Mouse (Mus musculus): ENCODE measurements around the gene Rasd1.
A peak's percentile ranks its signal among the peaks of the same experiment; 100 is the strongest.

Gene Rasd1

DNA sequence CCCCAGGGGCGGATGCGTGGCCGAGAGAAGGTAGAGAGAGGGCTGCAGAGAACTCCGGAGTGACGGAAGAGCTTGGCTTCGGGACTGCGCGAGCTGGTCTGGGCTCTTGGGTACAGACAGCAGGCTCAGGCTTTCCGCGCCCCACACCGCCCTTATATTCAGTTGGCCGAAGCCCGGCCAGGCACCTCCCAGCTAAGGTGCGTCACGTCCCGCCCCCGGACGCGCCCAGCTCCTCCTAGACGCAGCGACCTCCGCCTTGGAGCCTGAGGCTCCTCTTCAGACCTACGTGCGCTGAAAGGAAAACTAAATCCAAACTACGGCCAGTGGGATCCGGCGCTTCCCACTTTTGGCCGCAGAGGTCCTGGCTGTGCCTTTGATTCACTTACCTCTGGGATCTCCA lies at the start of gene Rasd1:
Rasd1 (minus strand) TSS at position 127 of the 400 bp plus-strand sequence.
- peak; percentile 87 for DNase-seq (ENCODE audit: low read depth, low spot score)

DNA sequence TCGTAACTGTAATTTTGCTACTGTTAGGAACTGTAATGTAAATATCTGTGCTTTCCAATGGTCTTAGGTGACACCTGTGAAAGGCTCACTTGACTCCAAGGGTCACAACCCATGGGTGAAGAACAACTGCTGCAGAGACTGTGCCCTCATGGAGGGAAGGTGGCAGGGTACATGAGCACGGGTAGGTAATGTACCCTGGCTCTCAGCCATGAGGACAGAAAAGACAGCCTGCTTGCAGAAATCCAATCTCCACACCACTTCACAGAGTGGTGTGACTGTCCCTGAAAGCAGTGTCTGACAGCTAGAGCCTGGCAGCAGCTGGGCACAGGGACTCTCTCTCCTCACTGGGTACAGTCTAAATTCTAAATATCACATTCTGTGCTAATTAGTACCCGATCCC lies 46.8 kb upstream of the Rasd1 start:
- no peak for DNase-seq (ENCODE audit: low read depth, low spot score)

DNA sequence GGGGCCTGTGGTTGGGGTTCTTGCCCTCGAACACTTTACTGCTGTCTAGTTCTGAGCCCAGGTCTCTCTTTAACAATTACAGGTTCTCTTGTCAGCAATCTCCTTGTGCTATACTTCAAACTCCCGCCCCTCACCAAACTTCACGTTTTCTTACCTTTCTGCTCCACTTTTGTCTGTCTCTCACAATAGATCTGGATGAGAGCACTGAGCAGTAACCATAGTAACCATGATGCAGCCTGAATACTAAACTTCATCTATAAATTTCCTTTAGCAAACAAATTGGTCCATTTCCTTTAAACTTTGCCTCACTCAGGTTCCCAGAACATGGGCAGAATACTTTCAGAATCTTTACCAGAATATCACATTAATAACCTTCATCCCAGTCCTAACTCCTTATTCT lies 44.7 kb upstream of the Rasd1 start:
- DNase-seq (ENCODE audit: low read depth, low spot score): no peak

DNA sequence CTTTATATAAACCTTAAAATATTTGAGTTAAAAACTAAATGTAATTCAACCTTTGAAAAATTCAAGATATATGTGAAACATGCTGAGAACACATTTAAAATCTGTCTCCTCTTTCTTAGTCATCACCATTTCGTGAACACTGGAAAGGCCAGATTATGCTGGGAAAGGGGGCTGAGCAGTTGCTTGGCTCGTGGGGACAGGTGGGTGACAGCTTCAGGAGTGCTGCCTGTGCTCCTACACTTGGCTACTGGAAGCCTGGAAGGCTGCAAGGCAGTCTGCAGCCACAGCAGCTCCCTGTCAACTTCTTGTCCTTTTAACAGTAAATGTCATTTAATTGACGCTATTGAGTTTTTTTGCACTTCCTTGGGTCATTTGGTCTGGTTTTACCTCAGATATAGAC lies 41.1 kb upstream of the Rasd1 start:
- no peak for DNase-seq (ENCODE audit: low read depth, low spot score)

DNA sequence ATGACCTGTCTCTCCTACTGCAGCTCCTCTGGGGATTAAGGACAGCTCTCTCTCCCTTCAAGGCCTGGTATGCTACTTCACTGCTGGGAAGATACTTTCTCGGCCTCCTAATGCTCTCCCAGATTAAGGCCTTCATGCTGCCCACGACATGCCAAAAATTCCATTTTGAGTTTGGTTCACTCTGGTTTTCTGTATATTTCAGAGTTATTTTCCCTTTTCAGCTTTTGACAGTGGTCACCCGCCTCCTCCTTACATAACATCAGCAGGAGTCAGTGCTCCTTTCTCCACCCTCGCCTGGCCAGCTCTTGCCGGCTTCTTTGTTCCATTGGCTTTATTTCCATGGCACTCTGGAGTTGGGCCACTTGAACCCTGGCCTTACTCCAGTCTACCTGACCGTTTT lies 40.0 kb upstream of the Rasd1 start:
- no peak for DNase-seq (ENCODE audit: low read depth, low spot score)

DNA sequence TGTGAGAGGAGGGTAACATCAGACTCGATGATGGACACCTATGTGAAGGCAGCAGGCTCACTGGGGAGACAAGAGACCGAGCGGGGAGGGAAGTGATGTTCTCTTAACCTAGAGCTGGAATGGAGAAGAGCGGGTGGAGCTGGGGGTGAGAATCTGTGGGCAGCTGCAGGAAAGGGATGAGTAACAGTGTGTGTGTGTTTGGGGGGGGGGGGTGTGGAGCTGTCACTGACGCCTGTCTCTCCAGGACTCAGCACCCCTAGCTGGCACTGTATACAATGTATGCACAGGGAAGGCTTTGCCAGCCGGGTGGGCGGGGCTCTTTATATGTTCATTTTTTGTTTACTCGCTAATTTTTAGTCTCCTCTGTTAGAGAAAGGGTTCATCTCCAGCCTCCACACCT lies 39.1 kb upstream of the Rasd1 start:
- DNase-seq (ENCODE audit: low read depth, low spot score): no peak

DNA sequence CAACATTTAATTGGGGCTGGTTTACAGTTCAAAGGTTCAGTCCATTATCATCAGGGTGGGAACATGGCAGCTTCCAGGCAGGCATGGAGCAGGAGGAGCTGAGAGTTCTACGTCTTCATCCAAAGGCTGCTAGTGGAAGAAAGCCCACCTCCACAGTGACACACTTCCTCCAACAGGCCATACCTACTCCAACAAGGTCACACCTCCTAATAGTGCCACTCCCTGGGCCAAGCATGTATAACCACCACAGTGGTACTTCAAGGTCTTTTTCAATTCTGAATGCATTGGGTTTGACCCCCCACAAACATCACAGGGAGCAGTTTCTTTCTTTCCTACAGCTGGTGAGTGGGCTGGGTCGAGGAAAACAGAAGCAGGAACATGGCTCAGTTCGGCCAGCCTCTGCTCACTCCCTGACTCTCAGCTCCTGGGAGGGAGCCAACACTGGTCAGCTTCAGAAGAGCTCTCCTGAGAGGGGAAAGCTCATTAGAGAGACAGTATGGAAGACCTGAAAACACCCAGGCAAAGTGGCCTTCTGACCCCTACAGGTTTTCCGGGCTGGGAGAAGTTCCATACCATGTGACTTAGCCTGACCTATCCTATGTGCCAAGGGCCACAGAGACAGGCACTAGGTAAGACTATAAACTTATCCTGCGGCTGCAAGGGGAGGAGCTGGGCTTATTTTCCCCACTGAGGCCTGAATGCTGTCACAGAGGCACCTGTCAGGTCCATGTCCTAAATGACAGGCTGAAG lies 36.7 kb upstream of the Rasd1 start:
- no peak for DNase-seq (ENCODE audit: low read depth, low spot score)

DNA sequence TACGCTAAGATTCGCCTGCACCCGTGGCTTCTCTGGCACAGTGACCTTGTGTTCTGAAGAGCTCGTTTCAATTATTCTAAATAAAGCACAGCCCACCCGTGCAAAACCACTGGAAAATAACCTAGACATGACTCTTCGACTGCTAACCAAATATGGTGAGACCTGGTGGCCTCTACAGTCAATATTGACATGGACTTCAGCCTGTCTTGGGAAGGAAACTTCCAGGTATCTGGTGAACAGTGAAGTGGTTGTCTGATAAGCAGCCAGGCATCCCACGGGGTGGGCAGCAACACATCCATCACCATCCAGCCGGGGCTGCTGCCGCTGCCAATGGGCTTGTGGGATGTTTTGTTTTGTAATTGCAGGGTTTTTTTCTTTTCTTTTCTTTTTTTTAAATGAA lies 29.6 kb upstream of the Rasd1 start:
- DNase-seq (ENCODE audit: low read depth, low spot score): no peak

DNA sequence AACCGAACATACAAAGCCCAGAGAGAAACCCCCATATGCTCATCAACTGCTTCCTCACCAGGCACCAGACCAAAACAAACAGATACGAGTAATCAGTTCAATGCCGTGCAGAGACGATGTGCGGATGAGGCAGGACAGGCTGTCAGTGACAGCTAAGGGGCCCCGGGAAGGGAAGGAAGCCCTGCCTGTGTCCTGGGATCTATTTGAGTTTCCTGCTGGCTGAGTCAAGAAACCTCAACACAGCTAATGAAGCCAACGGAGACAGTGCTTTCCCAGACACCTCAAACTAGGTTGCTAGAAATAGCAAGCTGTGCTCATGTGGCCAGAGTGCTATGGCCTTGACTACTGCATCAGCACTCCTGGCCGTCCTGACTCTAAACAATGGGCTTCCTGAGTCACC lies 26.6 kb upstream of the Rasd1 start:
- no peak for DNase-seq (ENCODE audit: low read depth, low spot score)

DNA sequence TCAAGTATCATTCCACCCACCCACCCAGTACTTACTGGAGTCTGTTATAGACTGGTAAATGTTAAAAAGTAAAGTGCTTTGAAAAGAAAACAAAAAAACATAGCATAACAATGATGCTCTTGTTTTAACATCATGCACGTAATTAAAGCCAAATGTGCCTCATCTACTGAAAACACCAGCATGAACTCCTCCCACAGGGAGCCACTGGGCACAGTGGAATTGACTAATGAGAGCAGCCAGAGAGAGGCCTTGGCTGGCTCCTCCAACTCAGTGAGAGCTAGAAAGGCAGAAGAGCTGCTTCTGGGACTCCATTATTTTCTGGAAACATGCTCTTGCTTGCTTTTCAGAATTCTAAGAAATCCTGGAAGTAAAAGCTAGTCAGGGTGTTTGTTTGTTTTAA lies 24.7 kb upstream of the Rasd1 start:
- DNase-seq (ENCODE audit: low read depth, low spot score): no peak

DNA sequence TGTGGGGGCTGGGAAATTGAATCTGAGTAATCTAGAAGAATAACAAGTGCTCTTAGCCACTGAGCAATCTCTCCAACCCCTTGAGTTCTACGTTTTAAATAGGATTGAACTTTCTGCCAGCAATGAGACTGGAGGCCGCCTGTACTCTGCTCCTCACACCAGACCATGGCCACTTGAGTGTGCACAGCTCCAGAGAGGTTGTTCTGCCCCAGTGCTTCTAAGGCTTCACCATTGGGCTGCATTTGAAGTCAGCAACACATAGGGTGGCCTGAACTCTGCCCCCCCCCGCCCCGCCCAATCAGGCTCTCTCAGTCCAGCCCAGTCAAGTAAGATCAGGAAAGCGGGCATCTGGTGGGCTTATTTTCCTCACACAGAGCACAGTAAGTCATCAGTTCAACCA lies 13.1 kb upstream of the Rasd1 start:
- DNase-seq (ENCODE audit: low read depth, low spot score): no peak

DNA sequence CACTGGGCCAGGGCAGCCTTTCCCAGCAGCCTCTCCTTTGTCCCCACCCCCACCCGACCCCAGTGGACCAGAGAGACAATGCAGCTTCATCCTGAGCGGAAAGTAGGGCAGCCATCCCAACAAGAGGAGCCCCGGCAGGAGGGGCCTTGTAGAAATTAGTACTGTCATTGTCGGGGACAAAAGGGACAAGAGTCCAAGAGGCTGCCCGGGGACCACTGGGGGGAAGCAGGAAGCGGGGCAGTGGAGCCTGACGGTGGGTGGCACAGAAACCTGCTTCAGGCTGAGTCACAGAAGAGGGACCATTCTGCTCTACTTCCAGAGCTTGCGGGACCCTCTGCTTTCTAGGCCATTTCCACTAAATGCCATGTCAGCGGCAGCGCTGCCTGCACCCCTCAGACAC lies 10.5 kb upstream of the Rasd1 start:
- DNase-seq (ENCODE audit: low read depth, low spot score): no peak

DNA sequence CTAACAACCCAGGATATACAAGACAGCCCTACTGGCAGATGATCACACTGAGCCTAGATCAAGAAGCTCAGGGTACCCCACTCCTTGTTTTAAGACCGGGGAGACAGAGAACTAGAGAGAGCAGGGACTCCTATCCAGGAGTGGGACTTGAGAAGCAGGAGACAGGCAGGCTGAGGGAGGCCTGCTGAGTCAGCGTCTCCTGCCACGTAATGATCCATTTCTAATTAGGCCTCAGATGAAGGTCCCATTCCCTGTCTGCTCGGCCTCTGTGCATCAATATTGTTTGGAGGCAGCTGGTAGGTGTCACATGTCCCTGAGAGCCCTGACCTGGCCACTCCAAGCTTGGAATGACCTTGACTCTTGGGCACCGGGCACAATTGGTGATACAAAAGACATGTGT lies 8.6 kb upstream of the Rasd1 start:
- no peak for DNase-seq (ENCODE audit: low read depth, low spot score)

DNA sequence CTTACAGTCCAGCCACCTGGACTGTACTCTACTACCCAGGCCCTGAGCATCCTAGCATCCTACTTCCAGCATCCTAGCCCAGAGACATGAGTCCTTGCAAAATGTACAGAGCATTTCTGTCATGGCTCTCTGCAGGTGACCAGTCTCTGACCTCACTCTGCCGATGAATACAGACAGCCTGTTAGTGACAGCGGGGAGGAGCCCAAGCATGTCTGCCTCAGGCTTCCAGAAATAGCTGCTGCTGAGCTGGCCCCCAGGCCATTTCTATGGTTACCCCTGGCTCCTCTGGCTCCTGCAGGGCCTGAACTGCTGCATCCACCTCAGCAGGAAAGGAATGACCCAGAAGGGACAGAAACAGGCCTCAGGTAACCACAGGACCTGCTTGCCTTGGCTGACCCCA lies 6.9 kb upstream of the Rasd1 start:
- no peak for DNase-seq (ENCODE audit: low read depth, low spot score)

DNA sequence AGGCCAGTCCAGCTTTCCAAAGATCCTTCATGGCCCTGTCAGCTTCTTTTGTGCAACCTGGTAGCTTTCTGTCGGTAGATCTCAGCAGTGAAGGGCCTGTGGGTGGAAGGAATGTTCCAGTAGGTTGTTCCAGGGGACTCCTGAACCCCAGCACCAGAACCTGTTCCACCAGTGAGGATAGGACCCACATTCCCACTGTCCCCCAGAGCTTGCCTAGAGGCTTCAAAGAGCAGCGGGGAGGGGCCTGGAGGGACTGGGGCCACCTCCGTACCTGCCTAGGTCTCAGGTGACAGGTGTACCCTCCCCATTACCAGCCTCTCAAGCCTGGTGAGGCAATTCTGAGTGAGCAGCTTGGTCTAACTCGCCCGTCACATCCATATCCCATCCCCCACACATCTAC lies 6.0 kb upstream of the Rasd1 start:
- no peak for DNase-seq (ENCODE audit: low read depth, low spot score)

DNA sequence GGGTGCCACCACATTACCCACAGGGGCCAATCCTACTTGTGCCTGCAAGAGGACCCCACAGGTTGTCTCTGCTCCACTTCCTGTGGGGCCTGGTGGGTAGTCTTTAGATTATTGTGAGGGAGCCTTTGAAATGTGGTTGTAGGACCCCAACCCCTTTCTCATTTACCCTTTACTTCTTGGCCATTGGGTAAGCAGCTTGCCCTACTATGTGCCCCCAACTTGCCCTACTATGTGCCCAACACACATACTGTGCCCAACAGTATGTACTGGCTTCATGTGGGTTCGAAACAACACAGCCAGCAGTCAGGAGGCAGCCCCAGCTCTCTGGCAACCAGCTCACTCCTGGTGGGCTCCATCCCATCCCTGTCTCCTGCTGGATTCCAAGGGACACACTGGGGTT lies 3.0 kb upstream of the Rasd1 start:
- no peak for DNase-seq (ENCODE audit: low read depth, low spot score)

DNA sequence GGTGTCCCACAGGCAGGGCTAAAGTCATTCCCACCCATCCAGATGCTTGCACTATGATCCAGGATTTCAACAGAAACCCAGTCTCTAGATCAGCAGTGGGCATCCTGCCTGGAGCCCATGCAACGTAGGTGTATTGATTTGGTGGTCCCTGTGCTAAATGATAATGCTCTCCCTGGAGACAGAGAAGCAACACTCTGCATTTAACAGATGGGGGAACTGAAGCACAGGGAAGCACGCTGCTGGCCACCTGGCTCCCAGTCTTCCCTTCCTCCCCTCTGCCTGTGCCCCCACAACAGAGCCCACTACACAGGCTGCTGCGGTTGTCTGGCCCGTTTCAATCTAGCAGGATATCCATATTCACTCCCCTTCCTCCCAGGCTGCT lies 1.3 kb upstream of the Rasd1 start:
- no peak for DNase-seq (ENCODE audit: low read depth, low spot score)

DNA sequence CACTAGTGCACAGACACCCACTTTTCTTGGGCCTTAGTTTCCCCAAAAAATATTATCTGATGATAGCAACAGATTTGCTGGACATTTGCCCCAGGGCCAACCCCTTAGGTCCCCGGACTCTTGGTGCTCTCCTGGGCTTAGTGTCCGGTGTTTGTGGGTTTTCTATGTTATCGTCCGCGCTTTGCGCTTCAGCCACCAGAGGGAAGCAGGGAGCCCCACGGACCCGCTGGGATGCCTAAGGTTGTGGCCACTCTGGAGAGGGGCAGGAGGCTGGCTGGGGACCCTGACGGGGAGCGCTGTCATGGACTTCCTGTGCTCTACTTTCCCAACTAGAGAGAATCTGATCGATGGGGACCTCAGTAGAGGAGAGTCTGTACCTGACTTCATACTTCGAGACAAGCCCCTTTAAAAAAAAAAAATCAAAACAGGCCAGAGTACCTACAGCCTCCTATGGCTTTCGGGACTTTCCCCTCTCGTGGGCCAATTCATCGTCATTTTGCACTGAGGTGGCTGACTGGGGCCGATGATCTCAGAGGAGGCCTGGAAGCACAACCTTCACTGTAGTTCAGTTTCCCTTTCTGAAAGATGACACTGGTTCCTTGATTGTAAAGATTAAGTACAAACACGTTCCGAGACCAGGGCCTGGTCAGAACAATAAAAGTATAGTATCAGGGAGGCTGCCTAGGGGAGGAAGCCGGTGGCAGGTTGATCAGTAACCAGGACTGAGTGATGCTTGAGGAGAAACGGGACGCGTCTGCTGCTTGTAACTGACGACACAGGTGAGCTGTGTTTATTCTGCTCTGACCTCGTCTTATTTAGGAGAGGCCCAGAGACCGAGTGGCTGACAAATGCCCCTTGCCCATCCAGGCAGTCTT lies 720 bp upstream of the Rasd1 start:
- DNase-seq (ENCODE audit: low read depth, low spot score): peak; percentile 74

DNA sequence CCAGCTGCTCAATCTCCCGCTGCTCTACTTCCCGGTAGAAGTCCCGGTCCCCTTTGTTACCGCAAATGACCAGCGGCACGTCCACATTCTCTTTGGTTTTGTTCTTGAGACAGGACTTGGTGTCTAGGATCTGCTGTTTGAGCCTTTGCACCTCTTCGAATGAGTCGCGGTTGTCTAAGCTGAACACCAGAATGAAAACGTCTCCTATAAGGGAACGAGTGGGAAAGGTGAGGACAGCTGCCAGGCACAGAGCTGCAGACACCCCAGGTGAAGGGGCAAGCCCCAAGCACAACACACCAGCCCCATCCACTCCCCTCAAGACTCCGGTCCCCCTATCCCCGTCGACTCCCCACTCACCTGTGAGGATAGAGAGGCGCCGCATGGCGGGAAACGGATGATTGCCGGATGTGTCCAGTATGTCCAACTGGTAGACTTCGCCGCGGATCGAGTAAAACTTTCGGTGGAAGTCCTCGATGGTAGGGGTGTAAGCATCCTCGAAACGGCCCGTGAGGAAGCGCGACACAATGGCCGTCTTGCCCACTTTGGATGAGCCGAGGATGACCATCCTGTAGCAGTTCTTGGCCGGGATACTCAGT lies 483 bp downstream of the Rasd1 start:
- no peak for DNase-seq (ENCODE audit: low read depth, low spot score)

DNA sequence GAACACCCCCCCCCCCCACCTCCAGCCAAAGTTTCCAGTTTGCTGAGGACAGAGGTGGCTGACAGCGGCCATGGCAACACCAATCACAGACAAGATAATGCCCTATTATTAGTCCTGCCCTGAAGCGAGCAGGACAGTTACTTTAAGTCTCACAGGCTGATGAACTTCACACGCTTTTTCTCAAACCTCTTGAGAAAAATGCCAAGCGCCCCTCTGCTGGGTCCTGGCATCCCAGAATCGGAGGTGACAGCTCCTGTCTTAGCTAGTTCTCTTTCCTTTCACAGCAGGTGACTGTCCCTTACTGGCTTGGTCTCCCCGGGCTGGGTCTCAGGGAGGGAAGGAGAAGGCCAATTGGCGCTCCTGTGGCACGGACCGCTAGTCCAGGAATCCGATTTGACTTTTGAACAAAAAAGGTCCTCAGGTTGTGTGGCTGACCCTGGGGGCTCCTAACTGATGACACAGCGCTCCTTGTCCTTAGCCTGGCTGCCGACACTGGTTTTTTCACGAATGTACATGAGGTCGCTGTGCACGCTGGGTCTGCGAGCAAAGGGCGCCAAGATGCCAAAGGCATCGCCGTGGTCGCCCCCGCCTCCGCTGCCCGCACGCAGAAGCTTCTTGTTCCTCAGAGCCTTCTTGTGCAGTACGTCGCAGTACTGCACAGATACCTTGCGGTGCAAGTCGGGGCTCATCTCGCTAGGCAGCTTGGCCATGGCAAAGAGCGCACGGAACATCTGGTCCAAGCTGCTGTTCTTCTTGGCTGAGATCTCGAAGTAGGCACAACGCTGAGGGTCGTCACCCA lies 1.2 kb downstream of the Rasd1 start:
- no peak for DNase-seq (ENCODE audit: low read depth, low spot score)

DNA sequence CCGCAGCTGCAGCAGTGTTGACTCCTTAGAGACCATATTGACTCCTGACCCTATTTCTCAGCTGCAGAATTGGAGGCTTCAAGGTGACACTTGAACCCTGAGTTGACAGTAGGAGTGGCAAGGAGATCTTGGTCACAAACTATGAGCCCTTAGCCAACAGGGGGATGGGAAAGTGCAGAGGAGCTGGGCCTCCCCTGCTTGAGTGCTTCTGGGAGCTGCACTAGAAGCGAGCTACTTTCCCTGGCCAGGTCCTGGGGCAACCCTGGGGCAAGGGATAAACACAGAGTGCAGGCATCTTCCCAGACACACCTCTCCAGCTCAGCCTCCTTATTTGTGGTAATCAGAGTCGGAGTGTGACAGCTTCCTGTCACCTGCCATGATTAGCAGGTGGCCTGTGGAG lies 2.2 kb downstream of the Rasd1 start:
- DNase-seq (ENCODE audit: low read depth, low spot score): no peak

DNA sequence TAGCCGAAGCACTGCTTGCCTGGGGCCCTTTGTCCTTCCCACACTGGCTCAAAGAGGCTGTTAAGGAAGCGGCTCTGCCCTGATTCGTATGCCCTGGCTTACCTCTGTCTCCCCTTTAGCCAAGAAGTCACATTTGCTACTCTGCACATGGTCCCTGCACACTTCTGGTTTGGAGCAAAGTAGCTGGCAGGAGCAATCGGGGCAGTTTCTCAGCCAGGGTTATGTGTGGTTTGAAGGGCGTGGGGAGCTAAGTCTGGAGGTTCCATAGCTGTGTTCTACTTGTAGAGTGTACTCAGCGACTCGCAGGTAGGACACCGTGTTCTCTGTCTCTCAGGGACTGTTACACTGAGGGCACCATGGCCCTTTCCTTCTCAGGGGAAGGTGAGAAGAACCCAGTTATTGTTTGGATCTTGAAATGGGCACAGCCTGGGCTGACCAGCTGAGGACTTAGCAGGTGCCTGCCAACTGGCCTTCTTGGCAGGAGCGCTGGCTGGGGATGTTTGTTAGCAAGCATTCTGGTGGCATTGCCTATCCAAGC lies 3.3 kb downstream of the Rasd1 start:
- no peak for DNase-seq (ENCODE audit: low read depth, low spot score)

Measured in A20 (cell line).